Mouse (Mus musculus) lung, embryonic 15.5 days (tissue): Measurements from ENCODE around the gene 1300017J02Rik. TPM values are rescaled to one million over a fixed set of nuclear protein-coding genes. Genes with fewer than 3 reads are reported as not detected.

ENCODE experiments used
- ATAC-seq: fragments of 200-750 bp; cut with Nextera tagmentation; 2 replicates; pipeline ENCODE4 v1.8.0; 2017; ENCODE audit warnings: moderate number of reproducible peaks, borderline replicate concordance; ENCODE audit not compliant: low FRiP score, low TSS enrichment; ENCODE audit errors: extremely low read depth
- H3K27ac ChIP-seq: fragments of 300-500 bp; sonication (generic); 2 replicates; pipeline ENCODE4 v1.5.1; 2015; ENCODE audit warnings: moderate library complexity, mild to moderate bottlenecking, inconsistent platforms
- H3K27me3 ChIP-seq: fragments of 300-500 bp; sonication (generic); 2 replicates; pipeline ENCODE4 v1.6.1; 2015; ENCODE audit warnings: inconsistent platforms
- H3K36me3 ChIP-seq: fragments of 300-500 bp; sonication (generic); 2 replicates; pipeline ENCODE4 v1.6.1; 2015; ENCODE audit warnings: inconsistent platforms
- H3K4me1 ChIP-seq: fragments of 300-500 bp; sonication (generic); 2 replicates; pipeline ENCODE4 v1.6.1; 2015; ENCODE audit warnings: inconsistent platforms
- H3K4me2 ChIP-seq: fragments of 300-500 bp; sonication (generic); 2 replicates; pipeline ENCODE4 v1.6.1; 2015; ENCODE audit warnings: inconsistent platforms, mild to moderate bottlenecking, moderate library complexity
- H3K4me3 ChIP-seq: fragments of 300-500 bp; sonication (generic); 2 replicates; pipeline ENCODE4 v1.5.1; 2015; ENCODE audit warnings: mild to moderate bottlenecking, inconsistent platforms
- H3K9ac ChIP-seq: fragments of 300-500 bp; sonication (generic); 2 replicates; pipeline ENCODE4 v1.6.1; 2015; ENCODE audit warnings: inconsistent platforms
- H3K9me3 ChIP-seq: fragments of 300-500 bp; sonication (generic); 2 replicates; pipeline ENCODE4 v1.6.1; 2016; ENCODE audit warnings: inconsistent platforms
- WGBS: fragments of 180-500 bp; shearing (Covaris S2); methylation state at CpG from one replicate; pipeline ENCODE4 v1.1.7; 2015; 5-methylcytosine and 5-hydroxymethylcytosine counted together
- polyA plus RNA-seq: library from polyadenylated mRNA; unstranded; fragments of >200 nt; fragmentation: Nextera tagmentation; extraction: Ambion mirVana; gene quantifications from 2 replicates; pipeline ENCODE4 v1.2.1, GENCODE M21; 2015

1300017J02Rik gene
- polyA plus RNA-seq, 1 experiment from 2014 or later, result 2.9 TPM

DNA sequence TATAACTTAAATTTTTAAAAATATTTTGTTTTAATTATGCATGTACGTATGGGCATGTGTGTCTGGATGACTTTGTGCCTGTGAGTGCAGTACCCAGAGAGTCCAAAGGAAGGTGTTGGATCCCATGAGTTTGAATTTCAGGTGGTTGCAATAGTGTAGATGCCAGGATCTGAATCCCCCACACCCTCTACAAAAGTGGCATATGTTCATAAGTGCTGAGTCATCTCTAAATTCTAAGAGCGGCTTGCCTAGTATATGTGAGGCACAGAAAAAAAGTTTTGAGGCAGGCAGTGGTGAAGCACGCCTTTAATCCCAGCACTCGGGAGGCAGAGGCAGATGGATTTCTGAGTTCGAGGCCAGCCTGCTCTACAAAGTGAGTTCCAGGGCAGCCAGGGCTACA lies 99.1 kb downstream of the 1300017J02Rik start:
- Histone ChIP-seq H3K27me3 (no peaks in the 10 kb centered on the region), H3K4me1 (no peaks in the 10 kb centered on the region; the same call in none of the 2 replicates), H3K9ac (no peak overlapping the region), H3K4me3 (no peak overlapping the region), H3K9me3 (no peaks in the 10 kb centered on the region), H3K36me3 (no peaks in the 10 kb centered on the region), H3K27ac (no peak overlapping the region), H3K4me2 (no peak overlapping the region)
- WGBS, result 89% methylated on average over 5 of the region's 5 CpGs
- ATAC-seq, result no peak

DNA sequence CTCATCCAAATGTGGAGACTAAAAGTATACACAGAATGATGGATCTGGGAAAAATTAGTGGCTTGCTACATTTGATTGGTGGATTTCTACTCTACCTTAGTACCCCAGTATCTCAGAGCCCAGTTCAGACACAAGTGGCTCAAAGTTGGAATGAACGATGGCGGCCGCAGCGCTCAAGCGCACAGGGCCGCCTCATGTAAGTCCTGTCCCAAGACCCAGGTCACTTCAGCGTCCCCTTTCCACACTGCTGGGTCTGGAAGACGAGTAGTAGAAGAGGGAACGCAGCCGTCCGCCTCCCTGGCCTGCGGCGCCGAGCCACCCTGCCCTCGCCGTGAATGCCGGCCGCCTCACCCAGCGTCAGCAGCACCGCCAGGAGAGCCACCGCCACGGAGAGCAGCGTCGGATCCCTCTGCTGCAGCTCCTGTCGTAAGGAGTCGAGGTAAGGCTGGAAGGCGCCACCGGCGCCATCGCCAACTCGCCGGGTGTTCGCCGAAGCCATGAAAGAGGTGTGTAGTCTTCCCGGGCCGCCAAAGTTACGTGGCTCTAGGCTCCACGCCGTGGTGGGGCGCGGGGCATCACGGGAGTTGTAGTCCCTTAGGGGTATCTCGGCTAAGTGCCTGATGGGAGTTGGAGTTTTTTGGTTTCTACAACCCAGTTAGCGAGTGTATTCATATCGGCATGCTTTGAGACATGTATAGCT lies 103.2 kb downstream of the 1300017J02Rik start, which contains the start of gene Srprb:
Srprb (minus strand) TSS at position 577 of the 700 bp plus-strand sequence.
- peaks cover 23% of the 10 kb centered on the region for H3K36me3 ChIP-seq
- under 1% methylated on average over 45 of the region's 45 CpGs for WGBS
- H3K4me3 ChIP-seq, result peak within 1 kb of the TSS; percentile 77
- peak within 1 kb of the TSS; percentile 59 for H3K4me2 ChIP-seq
- H3K9ac ChIP-seq, result peak within 1 kb of the TSS; percentile 85
- peak within 1 kb of the TSS; percentile 77 for H3K27ac ChIP-seq
- H3K27me3 ChIP-seq, result no peaks in the 10 kb centered on the region
- H3K9me3 ChIP-seq, result no peaks in the 10 kb centered on the region
- peaks cover 4% of the 10 kb centered on the region for H3K4me1 ChIP-seq
- peak; percentile 99 for ATAC-seq

Other genes with a start within 250 kb of the 1300017J02Rik start
- 3.8 and 4.3 TPM in 2 replicates for gene Rab6b, start 193.3 kb downstream of the 1300017J02Rik start, polyA plus RNA-seq
- gene Srprb, start 102.9 kb downstream of the 1300017J02Rik start, polyA plus RNA-seq, result 62.5 and 66.0 TPM in 2 replicates
- 0.49 and 0.84 TPM in 2 replicates for gene Gm20425, start 74.8 kb downstream of the 1300017J02Rik start, polyA plus RNA-seq
- gene Trf, start 74.6 kb downstream of the 1300017J02Rik start, polyA plus RNA-seq, result 81.9 and 117 TPM in 2 replicates
- 73.6 and 75.2 TPM in 2 replicates for gene Topbp1, start 133 bp upstream of the 1300017J02Rik start, polyA plus RNA-seq
- 103 and 108 TPM in 2 replicates for gene Cdv3, start 60.8 kb upstream of the 1300017J02Rik start, polyA plus RNA-seq
- 0.64 TPM in 1 of 2 replicates, not detected in the other for gene Bfsp2, start 175.3 kb upstream of the 1300017J02Rik start, polyA plus RNA-seq